Mouse (Mus musculus): ENCODE measurements around the gene Lamb2. TPM values are rescaled to one million over a fixed set of nuclear protein-coding genes. Genes with fewer than 3 reads are reported as not detected.

Lamb2 gene
- total RNA-seq, 4 experiments from 2014 or later, result 342 to 366 (median 351) TPM

GRCm38 (mm10) chr9:108461181-108461631 is 18.3 kb upstream of the Lamb2 start, which contains the start of gene Klhdc8b:
Klhdc8b (minus strand) TSS chr9:108461581.
- no peak for DNase-seq (ENCODE audit: low spot score)

DNA sequence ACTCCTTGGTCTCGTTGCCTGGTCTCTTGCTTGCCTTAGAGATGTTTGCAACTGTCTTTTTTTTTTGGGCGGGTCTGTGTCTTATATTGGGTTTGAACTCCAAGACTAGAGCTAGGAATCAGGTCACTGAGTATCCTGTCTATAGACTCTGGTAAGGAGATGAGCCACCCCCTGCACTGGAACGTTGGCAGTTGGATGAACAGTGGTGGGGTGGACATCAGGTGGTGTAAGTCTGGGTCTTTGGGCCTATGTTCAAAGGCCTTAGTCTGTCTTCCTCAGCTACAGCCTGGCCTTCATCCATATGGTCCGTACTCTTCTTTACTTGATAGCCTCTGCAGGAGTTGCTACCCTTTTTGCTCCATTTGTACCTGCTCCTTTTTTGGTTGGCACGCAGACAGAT is 17.9 kb upstream of the Lamb2 start:
- no peak for DNase-seq (ENCODE audit: low spot score)

- DNase-seq (ENCODE audit: low spot score), result peak; percentile 52
These were observed 17.3 kb upstream of the Lamb2 start for GRCm38 (mm10) chr9:108462192-108462591.

DNA sequence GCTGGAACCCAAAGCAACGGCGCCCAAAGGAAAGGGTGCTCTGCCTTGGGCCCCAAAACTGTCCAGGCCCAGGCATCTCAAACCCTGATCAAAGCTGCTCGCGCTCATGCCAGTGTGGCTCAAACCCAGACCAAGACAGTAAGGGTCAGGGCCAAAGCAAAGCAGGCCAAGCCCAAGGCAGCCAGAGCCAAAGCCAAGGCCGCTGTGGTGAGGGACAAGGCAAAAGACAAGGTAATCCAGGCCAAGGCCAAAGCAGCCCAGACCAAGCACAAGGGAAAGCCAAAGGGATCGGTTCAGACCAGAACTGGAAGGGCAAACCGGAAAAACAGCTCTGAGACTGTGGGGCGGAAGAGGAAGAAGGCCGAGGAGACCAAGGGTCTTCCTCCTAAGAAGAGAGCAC is 15.8 kb upstream of the Lamb2 start:
- no peak for DNase-seq (ENCODE audit: low spot score)

DNA sequence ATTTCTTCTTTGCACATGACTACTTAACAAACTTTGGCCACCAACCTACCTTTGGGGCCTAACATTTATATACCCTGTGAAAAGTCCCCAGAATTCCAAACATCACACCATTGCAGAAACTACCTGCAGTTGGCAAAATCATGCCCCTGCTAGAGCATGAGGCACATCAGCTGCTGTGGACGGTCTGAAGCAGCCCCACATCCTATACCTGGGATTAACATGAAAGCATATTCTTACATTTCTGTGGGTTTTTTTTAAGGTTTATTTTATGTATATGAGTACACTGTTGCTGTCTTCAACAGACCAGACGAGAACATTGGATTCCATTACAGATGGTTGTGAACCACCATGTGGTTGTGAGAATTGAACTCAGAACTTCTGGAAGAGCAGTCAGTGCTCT is 13.3 kb upstream of the Lamb2 start:
- no peak for DNase-seq (ENCODE audit: low spot score)

DNA sequence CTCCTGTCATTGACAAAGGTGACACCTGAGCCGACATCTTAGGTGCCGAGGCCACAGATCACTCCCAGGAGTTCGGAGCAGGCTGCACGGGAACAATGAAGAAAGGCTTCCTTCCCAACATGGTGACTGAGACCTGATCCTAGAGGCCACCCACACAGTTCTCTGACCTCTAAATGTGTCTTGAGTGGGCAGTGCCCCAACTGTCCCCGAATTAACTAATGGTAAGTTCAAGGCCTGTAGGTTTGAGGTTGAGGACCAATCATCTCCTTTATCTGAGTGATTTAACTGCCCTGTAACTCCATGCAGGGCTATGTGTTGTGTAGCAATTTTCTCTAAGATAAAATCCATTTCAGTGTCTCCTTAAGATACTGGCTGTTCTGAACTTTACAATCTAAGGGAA is 10.1 kb upstream of the Lamb2 start:
- DNase-seq (ENCODE audit: low spot score), result no peak

GRCm38 (mm10) chr9:108469845-108470244 is 9.7 kb upstream of the Lamb2 start:
- DNase-seq (ENCODE audit: low spot score), result no peak

- DNase-seq (ENCODE audit: low spot score), result no peak
These were observed 5.0 kb upstream of the Lamb2 start for GRCm38 (mm10) chr9:108474528-108474927.

GRCm38 (mm10) chr9:108478638-108479156 is 839 bp upstream of the Lamb2 start:
- DNase-seq (ENCODE audit: low spot score), result peak; percentile 93

DNA sequence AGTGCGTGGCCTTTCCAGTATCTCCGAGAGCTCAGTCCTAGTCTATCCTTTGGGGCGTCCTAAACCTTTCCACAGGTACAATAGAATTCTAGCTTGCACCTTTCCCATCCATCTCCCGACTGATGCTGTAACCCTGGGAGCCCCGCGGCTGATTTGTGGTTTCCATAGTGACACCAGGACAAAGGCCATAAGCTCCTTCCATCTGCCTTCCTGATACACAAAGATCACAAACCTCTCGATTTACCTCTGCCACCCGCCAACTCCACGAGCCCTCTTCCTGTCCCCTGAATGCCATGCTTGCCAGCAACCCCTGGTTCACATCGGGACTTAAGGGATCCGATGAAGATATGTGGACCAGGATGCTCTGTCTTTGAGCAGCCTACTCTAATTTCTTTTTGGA is 295 bp upstream of the Lamb2 start:
- DNase-seq (ENCODE audit: low spot score), result no peak

- DNase-seq (ENCODE audit: low spot score), result no peak
These were observed 1.4 kb downstream of the Lamb2 start for GRCm38 (mm10) chr9:108480813-108481519.

- no peak for DNase-seq (ENCODE audit: low spot score)
These were observed 2.1 kb downstream of the Lamb2 start for GRCm38 (mm10) chr9:108481520-108482210.

GRCm38 (mm10) chr9:108483051-108483790 is 3.7 kb downstream of the Lamb2 start:
- DNase-seq (ENCODE audit: low spot score), result no peak

- no peak for DNase-seq (ENCODE audit: low spot score)
These were observed 4.5 kb downstream of the Lamb2 start for GRCm38 (mm10) chr9:108484021-108484420.

DNA sequence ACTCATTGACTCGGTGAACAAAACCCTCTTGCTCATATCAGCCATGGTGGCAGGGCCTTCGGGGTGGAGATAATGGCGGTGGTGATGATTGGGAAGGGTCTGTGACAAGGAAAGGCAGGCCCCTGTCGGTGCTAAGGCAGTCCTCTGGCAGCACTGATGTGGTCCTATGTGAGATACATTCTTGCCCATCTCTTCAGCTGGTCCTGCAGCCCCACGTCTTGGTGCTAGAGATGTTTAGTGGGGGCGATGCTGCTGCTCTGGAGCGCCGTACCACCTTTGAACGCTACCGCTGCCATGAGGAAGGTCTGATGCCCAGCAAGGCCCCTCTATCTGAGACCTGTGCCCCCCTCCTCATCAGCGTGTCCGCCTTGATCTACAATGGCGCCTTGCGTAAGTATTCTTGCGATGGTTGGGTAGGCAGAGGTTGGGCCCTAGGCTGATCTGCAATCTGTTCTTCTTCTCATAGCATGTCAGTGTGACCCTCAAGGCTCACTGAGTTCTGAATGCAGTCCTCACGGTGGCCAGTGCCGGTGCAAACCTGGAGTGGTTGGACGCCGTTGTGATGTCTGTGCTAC is 5.9 kb downstream of the Lamb2 start:
- no peak for DNase-seq (ENCODE audit: low spot score)

DNA sequence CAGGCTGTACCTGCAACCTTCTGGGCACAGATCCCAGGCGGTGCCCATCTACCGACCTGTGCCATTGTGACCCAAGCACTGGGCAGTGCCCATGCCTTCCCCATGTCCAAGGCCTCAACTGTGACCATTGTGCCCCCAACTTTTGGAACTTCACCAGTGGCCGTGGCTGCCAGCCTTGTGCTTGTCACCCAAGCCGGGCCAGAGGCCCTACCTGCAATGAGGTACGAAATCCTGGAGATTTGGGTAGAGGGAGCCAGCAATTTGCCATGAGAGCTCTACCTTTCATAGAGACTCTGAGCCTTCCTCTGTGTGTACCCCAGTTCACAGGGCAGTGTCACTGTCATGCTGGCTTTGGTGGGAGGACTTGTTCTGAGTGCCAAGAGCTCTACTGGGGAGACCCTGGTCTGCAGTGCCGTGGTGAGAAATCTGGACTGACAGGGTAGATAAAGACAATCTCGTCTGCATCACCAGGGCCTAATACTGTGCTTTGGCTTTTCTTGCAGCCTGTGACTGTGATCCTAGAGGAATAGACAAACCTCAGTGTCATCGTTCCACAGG is 7.5 kb downstream of the Lamb2 start:
- DNase-seq (ENCODE audit: low spot score), result no peak

DNA sequence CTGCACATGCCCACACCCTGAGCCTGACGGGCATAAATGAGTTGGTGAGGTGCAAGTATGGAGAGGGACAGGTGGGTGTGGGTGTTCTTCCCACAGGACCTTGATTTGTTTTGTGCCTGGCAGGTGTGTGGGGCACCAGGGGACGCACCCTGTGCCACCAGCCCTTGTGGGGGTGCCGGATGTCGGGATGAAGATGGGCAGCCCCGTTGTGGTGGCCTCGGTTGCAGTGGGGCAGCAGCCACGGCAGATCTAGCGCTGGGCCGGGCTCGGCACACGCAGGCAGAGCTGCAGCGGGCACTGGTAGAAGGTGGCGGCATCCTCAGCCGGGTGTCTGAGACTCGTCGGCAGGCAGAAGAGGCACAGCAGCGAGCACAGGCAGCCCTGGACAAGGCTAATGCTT is 8.9 kb downstream of the Lamb2 start:
- DNase-seq (ENCODE audit: low spot score), result no peak

GRCm38 (mm10) chr9:108489215-108489614 is 9.7 kb downstream of the Lamb2 start:
- no peak for DNase-seq (ENCODE audit: low spot score)

- no peak for DNase-seq (ENCODE audit: low spot score)
These were observed 10.4 kb downstream of the Lamb2 start for GRCm38 (mm10) chr9:108489702-108490558.

GRCm38 (mm10) chr9:108490559-108491285 is 11.2 kb downstream of the Lamb2 start, which contains the start of gene Usp19:
Usp19 (plus strand) TSS chr9:108490602.
- DNase-seq (ENCODE audit: low spot score), result peak; percentile 95

Measured in heart, adult 8-10 months (tissue).